Mouse (Mus musculus) monocyte, adult 2 months (primary cell): ENCODE results near the gene Szt2.

Experiments
- DNase-seq, 2 experiments: peaks; one replicate each; pipeline ENCODE4 v3.0.0; 2022; ENCODE audit warnings: low spot score in 2 of 2, low read depth in 1 of 2

Szt2 gene

GRCm38 (mm10) chr4:118409142-118409900, at the start of gene Szt2, which contains the start of gene Med8:
Gene Szt2, minus strand, starts transcription at chr4:118409273.
Gene Med8, plus strand, starts transcription at chr4:118409337.
- DNase-seq = peak; percentile 81 to 86

GRCm38 (mm10) chr4:118457345-118457975, 48.4 kb upstream of the Szt2 start, which contains the start of gene Mpl:
Gene Mpl, minus strand, starts transcription at chr4:118457513.
- no peak for DNase-seq

- DNase-seq = no peak
Measured at GRCm38 (mm10) chr4:118446415-118447153, 37.5 kb upstream of the Szt2 start.

- DNase-seq = no peak
Measured at GRCm38 (mm10) chr4:118445781-118446414, 36.8 kb upstream of the Szt2 start.

GRCm38 (mm10) chr4:118445088-118445487, 36.0 kb upstream of the Szt2 start:
- no peak for DNase-seq

GRCm38 (mm10) chr4:118437829-118438253, 28.8 kb upstream of the Szt2 start:
- DNase-seq = no peak

GRCm38 (mm10) chr4:118436820-118437603, 27.9 kb upstream of the Szt2 start, which contains the start of gene Cdc20:
Gene Cdc20, minus strand, starts transcription at chr4:118437352.
- DNase-seq = peak; percentile 79 to 82

GRCm38 (mm10) chr4:118432332-118432731, 23.3 kb upstream of the Szt2 start:
- DNase-seq = no peak

- DNase-seq = no peak
Measured at GRCm38 (mm10) chr4:118429215-118429895, 20.3 kb upstream of the Szt2 start.

GRCm38 (mm10) chr4:118428531-118429214, 19.6 kb upstream of the Szt2 start:
- no peak for DNase-seq

GRCm38 (mm10) chr4:118427768-118428451, 18.8 kb upstream of the Szt2 start, which contains the start of gene Elovl1:
Gene Elovl1, plus strand, starts transcription at chr4:118428093.
- DNase-seq = peak; percentile 76 to 81

GRCm38 (mm10) chr4:118427415-118427767, 18.3 kb upstream of the Szt2 start:
- no peak for DNase-seq

GRCm38 (mm10) chr4:118425374-118425773, 16.3 kb upstream of the Szt2 start:
- DNase-seq = no peak

GRCm38 (mm10) chr4:118424541-118425160, 15.6 kb upstream of the Szt2 start:
- DNase-seq = no peak

- DNase-seq = no peak
Measured at GRCm38 (mm10) chr4:118421384-118421783, 12.3 kb upstream of the Szt2 start.

GRCm38 (mm10) chr4:118417112-118417797, 8.2 kb upstream of the Szt2 start:
- DNase-seq = no peak

- no peak for DNase-seq
Measured at GRCm38 (mm10) chr4:118416329-118416728, 7.3 kb upstream of the Szt2 start.

- no peak for DNase-seq
Measured at GRCm38 (mm10) chr4:118415779-118416178, 6.7 kb upstream of the Szt2 start.
